8 mouse cellular contexts compared by ENCODE assay signal in the genomic region with DNA sequence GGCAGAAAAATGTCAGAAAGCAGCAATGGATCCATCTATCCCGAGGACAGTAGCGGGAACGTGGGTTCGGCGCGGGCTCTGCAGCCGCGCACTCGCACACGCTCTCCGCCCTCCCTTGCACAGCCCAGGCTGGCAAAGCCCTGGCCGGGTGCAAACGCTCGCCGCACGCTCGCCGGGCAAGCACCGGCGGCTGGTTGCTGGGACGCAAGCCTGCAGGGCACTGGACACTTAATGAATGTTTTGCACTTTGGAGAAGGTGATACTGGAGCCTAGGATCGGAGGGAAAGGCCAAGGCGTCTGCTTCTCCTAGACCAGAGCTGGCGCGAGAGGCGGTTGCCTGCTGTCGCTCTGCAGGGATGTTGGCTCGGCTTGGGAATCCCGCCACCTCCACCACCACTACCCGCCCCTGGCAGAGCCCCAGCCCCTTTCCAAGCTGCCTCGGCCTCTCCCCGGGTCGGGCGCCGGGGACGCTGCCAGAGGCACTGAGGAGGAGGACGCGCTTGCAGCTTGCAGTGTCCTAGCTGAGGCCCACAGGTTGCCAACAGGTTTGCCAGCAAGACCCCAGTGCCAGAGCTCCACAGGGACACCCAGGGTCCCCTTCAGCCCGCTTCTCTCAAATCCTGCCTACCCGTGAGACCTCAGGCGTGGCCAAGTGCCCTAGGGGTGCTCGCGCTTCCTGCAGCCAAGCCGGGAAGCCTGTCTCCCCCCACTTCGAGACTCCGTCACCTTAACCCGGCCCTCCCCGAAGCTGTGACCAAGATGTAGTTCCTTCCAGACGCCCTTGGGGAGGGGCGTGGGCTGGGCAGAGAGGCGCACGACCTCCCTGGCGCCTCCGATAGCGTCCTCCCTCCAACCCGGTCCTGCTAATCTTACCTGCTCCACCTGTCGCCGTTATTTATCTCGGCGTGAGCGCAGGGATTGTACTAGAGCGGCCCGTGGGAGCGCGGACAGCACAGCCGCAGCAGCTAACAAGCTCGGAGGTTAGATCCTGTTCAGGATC.
DNase-seq lines count a peak whose midpoint lies in the region; ATAC-seq and TF ChIP-seq lines count a peak whose summit lies in the region.

No protein-coding gene starts in this region.

- peak overlapping the region; percentile 100 for H3K4me2 ChIP-seq in intestine, embryonic 16.5 days (ENCODE audit: low read depth, low read length)
- H3K4me2 ChIP-seq in liver, embryonic 11.5 days = peak overlapping the region; percentile 100

- H3K9me3 ChIP-seq in E14TG2a.4 (ENCODE audit: low read length) = no peaks in the 10 kb centered on the region
- H3K9me3 ChIP-seq in intestine, embryonic 16.5 days (ENCODE audit: control insufficient read depth, low read length) = no peaks in the 10 kb centered on the region
- no peaks in the 10 kb centered on the region for H3K9me3 ChIP-seq in liver, embryonic 11.5 days (ENCODE audit: control insufficient read depth, low read length)

- TF ChIP-seq CTCF in E14TG2a.4 (conservative IDR thresholded peaks at IDR 0.05; ENCODE audit: low read length) = no peak
- TF ChIP-seq CTCF in cortical plate, adult 2 months (IDR thresholded peaks at IDR 0.05; ENCODE audit: extremely low read depth, insufficient read depth, low read length) = no peak
- TF ChIP-seq CTCF in olfactory bulb, adult 2 months (IDR thresholded peaks at IDR 0.05; ENCODE audit: insufficient read depth, low read depth, low read length) = no peak

- peak overlapping the region; percentile 79 for H3K4me3 ChIP-seq in E14TG2a.4 (replicated peaks; ENCODE audit: low read length)
- H3K4me3 ChIP-seq in cortical plate, adult 2 months (ENCODE audit: insufficient read depth, low read length) = peak overlapping the region; percentile 54
- peak overlapping the region; percentile 73 for H3K4me3 ChIP-seq in intestine, embryonic 16.5 days (ENCODE audit: low read length)
- H3K4me3 ChIP-seq in liver, embryonic 11.5 days (ENCODE audit: low read depth, low read length) = peak overlapping the region; percentile 70
- peak overlapping the region; percentile 55 for H3K4me3 ChIP-seq in olfactory bulb, adult 2 months (ENCODE audit: insufficient read depth, low read depth, low read length)

- H3K27ac ChIP-seq in cortical plate, adult 2 months (ENCODE audit: insufficient read depth, low read length) = no peak overlapping the region
- no peak overlapping the region for H3K27ac ChIP-seq in intestine, embryonic 16.5 days (ENCODE audit: low read length)
- no peak overlapping the region; the same call in 1 of the 2 replicates for H3K27ac ChIP-seq in liver, embryonic 11.5 days (ENCODE audit: low read depth, low read length)
- 0 out of 2 replicates have a peak overlapping the region, but pooled peaks have one; percentile 18 for H3K27ac ChIP-seq in olfactory bulb, adult 2 months (ENCODE audit: insufficient read depth, low read depth, low read length)

- no peaks in the 10 kb centered on the region for H3K36me3 ChIP-seq in E14TG2a.4 (ENCODE audit: insufficient read depth, low read length)
- H3K36me3 ChIP-seq in intestine, embryonic 16.5 days (ENCODE audit: control insufficient read depth, insufficient read depth, low read length) = no peaks in the 10 kb centered on the region
- H3K36me3 ChIP-seq in liver, embryonic 11.5 days (ENCODE audit: control insufficient read depth, insufficient read depth, low read length) = no peaks in the 10 kb centered on the region

- peak overlapping the region; percentile 75 for H3K9ac ChIP-seq in intestine, embryonic 16.5 days (ENCODE audit: low read depth, low read length)
- H3K9ac ChIP-seq in liver, embryonic 11.5 days (ENCODE audit: low read depth, low read length) = peak overlapping the region; percentile 61

- ATAC-seq in intestine, embryonic 16.5 days = peak; percentile 59
- peak; percentile 79 for ATAC-seq in liver, embryonic 11.5 days (replicated peaks; ENCODE audit: low FRiP score)

- DNase-seq in 3T3-L1 (ENCODE audit: low read depth, low spot score) = peak; percentile 20
- peak; percentile 47 to 54 for DNase-seq in gastrocnemius, postnatal 36 days
- peak; percentile 77 for DNase-seq in liver, embryonic 11.5 days (ENCODE audit: low spot score)
- DNase-seq in B cell, adult 2 months = no peak

- no peak for TF ChIP-seq POLR2A in cortical plate, adult 2 months (IDR thresholded peaks at IDR 0.05; ENCODE audit: extremely low read depth, insufficient read depth, low read length)
- no peak; the same call in 1 of the 2 replicates for TF ChIP-seq POLR2A in olfactory bulb, adult 2 months (IDR thresholded peaks at IDR 0.05; ENCODE audit: insufficient read depth, low read depth, low read length)

- intact Hi-C loops in gastrocnemius, postnatal 36 days (cut with DNase I) = loop anchor here (5.0 kb wide), 1 partner anchor 568 kb away; no protein-coding TSS in a partner anchor

- H3K27me3 ChIP-seq in E14TG2a.4 (ENCODE audit: insufficient read depth, low read length) = peaks cover 86% of the 10 kb centered on the region
- H3K27me3 ChIP-seq in intestine, embryonic 16.5 days (replicated peaks; ENCODE audit: control insufficient read depth, insufficient read depth, low read length) = peaks cover 50% of the 10 kb centered on the region
- H3K27me3 ChIP-seq in liver, embryonic 11.5 days (replicated peaks; ENCODE audit: control insufficient read depth, insufficient read depth, low read length) = peaks cover 76% of the 10 kb centered on the region

- under 1% methylated on average over 67 of the region's 67 CpGs for WGBS in intestine, embryonic 16.5 days
- under 1% methylated on average over 67 of the region's 67 CpGs for WGBS in liver, embryonic 11.5 days
- WGBS in olfactory bulb, adult 2 months = 3% methylated on average over 67 of the region's 67 CpGs

- peaks cover 30% of the 10 kb centered on the region for H3K4me1 ChIP-seq in E14TG2a.4 (replicated peaks; ENCODE audit: low read depth, low read length)
- no peaks in the 10 kb centered on the region for H3K4me1 ChIP-seq in cortical plate, adult 2 months (ENCODE audit: control insufficient read depth, insufficient read depth, low read length)
- H3K4me1 ChIP-seq in intestine, embryonic 16.5 days (ENCODE audit: control insufficient read depth, insufficient read depth, low read length) = peaks cover 30% of the 10 kb centered on the region
- peaks cover 34% of the 10 kb centered on the region for H3K4me1 ChIP-seq in liver, embryonic 11.5 days (replicated peaks; ENCODE audit: control insufficient read depth, insufficient read depth, low read length)
- peaks cover 40% of the 10 kb centered on the region for H3K4me1 ChIP-seq in olfactory bulb, adult 2 months (ENCODE audit: control insufficient read depth, insufficient read depth, low read length)

Comparison
In these comparisons a context has a peak if more than half of its experiments do, and no peak if none do; other contexts are left out.
1. DNase-seq: peak in 3T3-L1 (single experiment), gastrocnemius, postnatal 36 days (2 of 2) and liver, embryonic 11.5 days (single experiment); none in B cell, adult 2 months (0 of 2).
2. Peak in every context shown above with its lines, with median percentiles within 50 percentile points of each other: H3K4me3 ChIP-seq.